Mouse (Mus musculus) liver, adult 2 months (tissue): ENCODE data around the gene Ankrd11.

Experiments
- CTCF ChIP-seq: fragments of 200-500 bp; IDR thresholded peaks from 2 replicates; pipeline ENCODE4 v1.5.1; 2011; ENCODE audit warnings: low read depth, low read length, control low read depth
- POLR2A ChIP-seq: fragments of 200-500 bp; IDR thresholded peaks from 2 replicates; pipeline ENCODE4 v1.6.1; 2011; ENCODE audit warnings: low read length, control low read depth; ENCODE audit not compliant: insufficient read depth; ENCODE audit errors: extremely low read depth

- TF ChIP-seq CTCF (no peak), POLR2A (no peak)
Observed at GRCm38 (mm10) chr8:123077213-123077612, 35.1 kb upstream of the Ankrd11 start.
